Mouse (Mus musculus) neural tube, embryonic 15.5 days (tissue): Measurements from ENCODE around the gene Gm37240. TPM values are rescaled to one million over a fixed set of nuclear protein-coding genes. Genes with fewer than 3 reads are reported as not detected.
A peak's percentile ranks its signal among the peaks of the same experiment; 100 is the strongest.

Experiments
- ATAC-seq: fragments of 200-750 bp; cut with Nextera tagmentation; 2 replicates; pipeline ENCODE4 v1.8.0; 2017; ENCODE audit warnings: mild to moderate bottlenecking, moderate TSS enrichment, moderate library complexity; ENCODE audit not compliant: low FRiP score
- H3K27ac ChIP-seq: fragments of 300-500 bp; sonication (generic); replicated peaks from 2 replicates; pipeline ENCODE4 v1.5.1; 2015; ENCODE audit warnings: mild to moderate bottlenecking, inconsistent platforms
- H3K27me3 ChIP-seq: fragments of 300-500 bp; sonication (generic); replicated peaks from 2 replicates; pipeline ENCODE4 v1.6.1; 2015; ENCODE audit warnings: inconsistent platforms
- H3K36me3 ChIP-seq: fragments of 300-500 bp; sonication (generic); 2 replicates; pipeline ENCODE4 v1.6.1; 2015; ENCODE audit warnings: inconsistent platforms
- H3K4me1 ChIP-seq: fragments of 300-500 bp; sonication (generic); 2 replicates; pipeline ENCODE4 v1.6.1; 2015; ENCODE audit warnings: inconsistent platforms
- H3K4me2 ChIP-seq: fragments of 300-500 bp; sonication (generic); 2 replicates; pipeline ENCODE4 v1.6.1; 2015; ENCODE audit warnings: inconsistent platforms, mild to moderate bottlenecking, moderate library complexity
- H3K4me3 ChIP-seq: fragments of 300-500 bp; sonication (generic); replicated peaks from 2 replicates; pipeline ENCODE4 v1.5.1; 2015; ENCODE audit warnings: mild to moderate bottlenecking, inconsistent platforms
- H3K9ac ChIP-seq: fragments of 300-500 bp; sonication (generic); replicated peaks from 2 replicates; pipeline ENCODE4 v1.6.1; 2015; ENCODE audit warnings: mild to moderate bottlenecking, inconsistent platforms
- H3K9me3 ChIP-seq: fragments of 300-500 bp; sonication (generic); replicated peaks from 2 replicates; pipeline ENCODE4 v1.6.1; 2016; ENCODE audit warnings: inconsistent platforms
- WGBS: fragments of 180-500 bp; shearing (Covaris S2); methylation state at CpG from one replicate; pipeline ENCODE4 v1.1.7; 2015; ENCODE audit warnings: mixed read lengths; 5-methylcytosine and 5-hydroxymethylcytosine counted together
- polyA plus RNA-seq: library from polyadenylated mRNA; unstranded; fragments of >200 nt; fragmentation: Nextera tagmentation; extraction: Ambion mirVana; gene quantifications from 2 replicates; pipeline ENCODE4 v1.2.1, GENCODE M21; 2015

The Gm37240 gene
- polyA plus RNA-seq, 1 experiment from 2014 or later, result 0.99 TPM

- no peak for ATAC-seq
- Histone ChIP-seq H3K9me3 (no peaks in the 10 kb centered on the region), H3K4me3 (peak overlapping the region; percentile 19), H3K4me1 (0 out of 2 replicates have a peak, but pooled peaks cover 6% of the 10 kb centered on the region), H3K36me3 (peaks cover 3% of the 10 kb centered on the region; the same call in 1 of the 2 replicates), H3K9ac (no peak overlapping the region), H3K27ac (no peak overlapping the region), H3K4me2 (peak overlapping the region; percentile 39), H3K27me3 (no peaks in the 10 kb centered on the region)
- 53% methylated on average over 8 of the region's 8 CpGs for WGBS
These were observed 932.1 kb downstream of the Gm37240 start for GRCm38 (mm10) chr3:84955011-84955775.

GRCm38 (mm10) chr3:84952585-84953187 is 934.6 kb downstream of the Gm37240 start:
- H3K4me3 ChIP-seq, result peak overlapping the region; percentile 58
- H3K36me3 ChIP-seq, result no peaks in the 10 kb centered on the region
- peak; percentile 49 for ATAC-seq
- peak overlapping the region; percentile 94 for H3K27ac ChIP-seq
- peak overlapping the region; percentile 67 for H3K9ac ChIP-seq
- peak overlapping the region; percentile 66 for H3K4me2 ChIP-seq
- WGBS, result 34% methylated on average over 7 of the region's 7 CpGs
- 0 out of 2 replicates have a peak, but pooled peaks cover 3% of the 10 kb centered on the region for H3K4me1 ChIP-seq
- no peaks in the 10 kb centered on the region for H3K27me3 ChIP-seq
- H3K9me3 ChIP-seq, result no peaks in the 10 kb centered on the region

GRCm38 (mm10) chr3:84952135-84952534 is 935.2 kb downstream of the Gm37240 start:
- peak; percentile 91 for ATAC-seq
- 7% methylated on average over 13 of the region's 13 CpGs for WGBS

GRCm38 (mm10) chr3:84951698-84952097 is 935.6 kb downstream of the Gm37240 start:
- 0 out of 2 replicates have a peak, but pooled peaks cover 3% of the 10 kb centered on the region for H3K4me1 ChIP-seq
- H3K27me3 ChIP-seq, result no peaks in the 10 kb centered on the region
- no peaks in the 10 kb centered on the region for H3K36me3 ChIP-seq
- peak overlapping the region; percentile 67 for H3K9ac ChIP-seq
- H3K27ac ChIP-seq, result peak overlapping the region; percentile 94
- peak overlapping the region; percentile 66 for H3K4me2 ChIP-seq
- ATAC-seq, result no peak; the same call in 1 of the 2 replicates
- WGBS, result 20% methylated on average over 2 of the region's 2 CpGs
- H3K4me3 ChIP-seq, result peak overlapping the region; percentile 58
- H3K9me3 ChIP-seq, result no peaks in the 10 kb centered on the region

More at GRCm38 (mm10) chr3:84952135-84952534, 935.2 kb downstream of the Gm37240 start:
- Histone ChIP-seq H3K4me2 (peak overlapping the region; percentile 66), H3K27ac (peak overlapping the region; percentile 94), H3K4me1 (0 out of 2 replicates have a peak, but pooled peaks cover 3% of the 10 kb centered on the region), H3K9ac (peak overlapping the region; percentile 67), H3K27me3 (no peaks in the 10 kb centered on the region), H3K4me3 (peak overlapping the region; percentile 58), H3K9me3 (no peaks in the 10 kb centered on the region), H3K36me3 (no peaks in the 10 kb centered on the region)

GRCm38 (mm10) chr3:84949387-84949786 is 937.9 kb downstream of the Gm37240 start:
- Histone ChIP-seq H3K4me1 (0 out of 2 replicates have a peak, but pooled peaks cover 3% of the 10 kb centered on the region), H3K27ac (no peak overlapping the region), H3K36me3 (no peaks in the 10 kb centered on the region), H3K27me3 (no peaks in the 10 kb centered on the region), H3K9me3 (no peaks in the 10 kb centered on the region), H3K4me2 (no peak overlapping the region), H3K4me3 (no peak overlapping the region), H3K9ac (no peak overlapping the region)
- 89% methylated on average over 4 of the region's 4 CpGs for WGBS
- ATAC-seq, result no peak

- Histone ChIP-seq H3K9ac (no peak overlapping the region), H3K4me2 (no peak overlapping the region), H3K9me3 (no peaks in the 10 kb centered on the region), H3K4me3 (no peak overlapping the region), H3K36me3 (no peaks in the 10 kb centered on the region), H3K27me3 (no peaks in the 10 kb centered on the region), H3K4me1 (0 out of 2 replicates have a peak, but pooled peaks cover 3% of the 10 kb centered on the region), H3K27ac (no peak overlapping the region)
- no peak for ATAC-seq
- 85% methylated on average over 1 of the region's 1 CpGs for WGBS
These were observed 940.9 kb downstream of the Gm37240 start for GRCm38 (mm10) chr3:84946381-84946780.

- WGBS, result 95% methylated on average over 3 of the region's 3 CpGs
- Histone ChIP-seq H3K4me1 (no peaks in the 10 kb centered on the region), H3K9ac (no peak overlapping the region), H3K27me3 (no peaks in the 10 kb centered on the region), H3K27ac (no peak overlapping the region), H3K9me3 (no peaks in the 10 kb centered on the region), H3K4me3 (no peak overlapping the region), H3K4me2 (no peak overlapping the region), H3K36me3 (no peaks in the 10 kb centered on the region)
- no peak for ATAC-seq
These were observed 942.4 kb downstream of the Gm37240 start for GRCm38 (mm10) chr3:84944933-84945332.

GRCm38 (mm10) chr3:84937360-84938355 is 949.7 kb downstream of the Gm37240 start:
- Histone ChIP-seq H3K9me3 (no peaks in the 10 kb centered on the region), H3K27ac (peak overlapping the region; percentile 56; the same call in 1 of the 2 replicates), H3K9ac (no peak overlapping the region), H3K36me3 (no peaks in the 10 kb centered on the region), H3K4me1 (peaks cover 5% of the 10 kb centered on the region), H3K27me3 (no peaks in the 10 kb centered on the region), H3K4me3 (no peak overlapping the region), H3K4me2 (no peak overlapping the region)
- no peak; the same call in 1 of the 2 replicates for ATAC-seq
- WGBS, result 27% methylated on average over 12 of the region's 12 CpGs

GRCm38 (mm10) chr3:84936956-84937355 is 950.4 kb downstream of the Gm37240 start:
- no peak overlapping the region for H3K4me3 ChIP-seq
- peaks cover 5% of the 10 kb centered on the region for H3K4me1 ChIP-seq
- 64% methylated on average over 5 of the region's 5 CpGs for WGBS
- H3K27ac ChIP-seq, result no peak overlapping the region
- H3K9ac ChIP-seq, result no peak overlapping the region
- H3K9me3 ChIP-seq, result no peaks in the 10 kb centered on the region
- no peaks in the 10 kb centered on the region for H3K36me3 ChIP-seq
- no peak for ATAC-seq
- H3K4me2 ChIP-seq, result no peak overlapping the region
- H3K27me3 ChIP-seq, result no peaks in the 10 kb centered on the region

GRCm38 (mm10) chr3:84936252-84936651 is 951.1 kb downstream of the Gm37240 start:
- WGBS, result 56% methylated on average over 2 of the region's 2 CpGs
- H3K27me3 ChIP-seq, result no peaks in the 10 kb centered on the region
- H3K4me3 ChIP-seq, result no peak overlapping the region
- ATAC-seq, result no peak
- H3K9ac ChIP-seq, result no peak overlapping the region
- H3K4me2 ChIP-seq, result no peak overlapping the region
- H3K9me3 ChIP-seq, result no peaks in the 10 kb centered on the region
- H3K36me3 ChIP-seq, result no peaks in the 10 kb centered on the region
- H3K27ac ChIP-seq, result no peak overlapping the region
- H3K4me1 ChIP-seq, result peaks cover 5% of the 10 kb centered on the region

GRCm38 (mm10) chr3:84935729-84936128 is 951.6 kb downstream of the Gm37240 start:
- Histone ChIP-seq H3K9ac (no peak overlapping the region), H3K4me1 (peaks cover 5% of the 10 kb centered on the region), H3K27ac (no peak overlapping the region), H3K36me3 (no peaks in the 10 kb centered on the region), H3K4me2 (no peak overlapping the region), H3K4me3 (no peak overlapping the region), H3K9me3 (no peaks in the 10 kb centered on the region), H3K27me3 (no peaks in the 10 kb centered on the region)
- no peak for ATAC-seq
- whole genome bisulfite sequencing, result 70% methylated on average over 1 of the region's 1 CpGs
